Mouse (Mus musculus): ENCODE results near the gene Slx4.
"Not testable (repeated sequence)": the region's sequence is repeated elsewhere in the genome, so short reads cannot be mapped to it uniquely, and the experiment has no call there.

Gene Slx4

GRCm38 (mm10) chr16:4012882-4013570 lies 9.5 kb upstream of the Slx4 start:
- DNase-seq (ENCODE audit: low spot score in 2 of 2) = no peak

GRCm38 (mm10) chr16:3988410-3988809 lies 15.2 kb downstream of the Slx4 start:
- DNase-seq (ENCODE audit: low spot score in 2 of 2) = no peak

- no peak for DNase-seq (ENCODE audit: low spot score in 2 of 2)
These were observed 20.3 kb downstream of the Slx4 start for GRCm38 (mm10) chr16:3983146-3983700.

GRCm38 (mm10) chr16:3982173-3982572 lies 21.4 kb downstream of the Slx4 start:
- no peak for DNase-seq (ENCODE audit: low spot score in 2 of 2)

DNA sequence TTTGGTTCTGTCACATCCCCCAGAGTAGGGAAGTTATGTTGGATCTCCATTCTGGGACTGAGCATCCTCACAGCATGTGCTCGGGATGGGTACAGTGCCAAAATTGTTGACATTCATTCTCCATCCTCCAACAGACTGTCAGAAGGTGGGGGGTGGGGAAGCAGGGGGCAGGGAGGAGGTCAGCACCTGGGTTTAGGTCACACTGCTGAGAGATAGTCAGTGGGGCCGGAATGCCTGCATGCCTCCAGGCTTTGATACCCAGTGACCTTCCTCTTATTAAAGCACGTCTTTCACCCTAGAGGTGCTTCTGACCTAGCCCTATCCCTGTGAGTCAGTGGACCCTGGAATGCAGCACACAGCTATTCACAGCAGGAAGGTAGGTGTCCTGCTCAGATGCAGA lies 26.9 kb downstream of the Slx4 start:
- DNase-seq (ENCODE audit: low spot score in 2 of 2) = no peak

- DNase-seq (ENCODE audit: low spot score in 2 of 2) = no peak
These were observed 27.3 kb downstream of the Slx4 start, which contains the start of gene Nlrc3 for GRCm38 (mm10) chr16:3976251-3976671. Nlrc3 (minus strand) TSS chr16:3976632.

GRCm38 (mm10) chr16:3975658-3976057 lies 27.9 kb downstream of the Slx4 start:
- DNase-seq (ENCODE audit: low spot score in 2 of 2) = no peak

- not testable (repeated sequence) for DNase-seq (ENCODE audit: low spot score in 2 of 2)
These were observed 29.1 kb downstream of the Slx4 start for GRCm38 (mm10) chr16:3974456-3974855.

GRCm38 (mm10) chr16:3965534-3965933 lies 38.0 kb downstream of the Slx4 start:
- no peak for DNase-seq (ENCODE audit: low spot score in 2 of 2)

GRCm38 (mm10) chr16:3964990-3965389 lies 38.6 kb downstream of the Slx4 start:
- no peak for DNase-seq (ENCODE audit: low spot score in 2 of 2)

GRCm38 (mm10) chr16:3959261-3959660 lies 44.3 kb downstream of the Slx4 start:
- no peak for DNase-seq (ENCODE audit: low spot score in 2 of 2)

- DNase-seq (ENCODE audit: low spot score in 2 of 2) = no peak
These were observed 47.2 kb downstream of the Slx4 start for GRCm38 (mm10) chr16:3956369-3956768.

DNA sequence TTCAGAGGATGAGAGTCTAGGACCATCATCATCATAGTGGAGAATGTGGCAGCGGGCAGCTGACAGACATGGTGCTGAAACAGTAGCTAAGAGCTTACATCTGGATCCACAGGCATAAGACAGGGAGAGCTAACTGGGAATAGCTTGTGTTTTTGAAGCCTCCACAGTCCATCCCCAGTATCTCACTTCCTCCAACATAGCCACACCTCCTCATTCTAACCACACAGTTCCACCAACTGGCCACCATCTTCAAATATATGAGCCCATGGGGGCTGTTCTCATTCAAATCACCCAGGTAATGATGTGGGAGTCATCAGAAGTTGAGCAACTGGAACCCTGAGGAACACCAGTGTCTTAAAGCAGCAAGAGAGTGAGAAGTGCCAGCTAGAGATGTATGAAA lies 52.4 kb downstream of the Slx4 start:
- no peak for DNase-seq (ENCODE audit: low spot score in 2 of 2)

DNA sequence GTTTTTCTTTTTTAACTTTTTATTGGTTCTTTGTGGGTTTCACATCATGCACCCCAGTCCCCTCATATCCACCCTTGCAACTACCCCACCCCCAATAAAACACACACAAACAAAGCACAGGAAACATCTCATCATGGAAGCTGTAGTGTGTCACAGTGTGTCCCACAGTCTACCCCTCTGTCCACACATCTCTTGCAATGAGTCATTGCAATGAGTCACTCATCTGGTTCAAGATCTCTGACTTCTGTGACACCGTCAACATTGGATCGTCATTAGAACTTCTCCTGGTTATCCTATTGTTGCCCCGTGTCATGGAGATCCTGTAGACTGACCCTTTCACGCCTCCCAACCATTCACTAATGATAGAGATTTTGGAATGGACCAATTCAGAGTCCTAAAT lies 68.9 kb downstream of the Slx4 start:
- no peak for DNase-seq (ENCODE audit: low spot score in 2 of 2)

- no peak for DNase-seq (ENCODE audit: low spot score in 2 of 2)
These were observed 69.5 kb downstream of the Slx4 start for GRCm38 (mm10) chr16:3934091-3934490.

DNA sequence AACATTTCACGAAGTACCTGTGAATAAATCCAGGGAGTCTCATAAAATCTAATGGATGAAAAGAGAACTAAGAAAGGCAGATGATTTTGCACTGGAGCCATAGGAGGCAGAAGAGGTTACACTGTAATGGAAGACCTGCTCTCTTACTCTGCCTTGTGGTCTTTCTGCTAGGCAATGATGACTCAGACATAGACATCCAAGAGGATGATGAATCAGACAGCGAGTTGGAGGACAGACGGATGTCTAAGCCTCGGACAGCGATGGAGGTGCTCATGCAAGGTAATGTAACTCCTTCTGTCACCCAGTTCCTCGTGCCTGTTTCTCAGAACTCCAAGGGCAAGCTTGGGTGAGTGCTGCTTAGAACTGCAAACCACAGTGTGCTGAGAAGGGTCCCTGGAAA lies 70.0 kb downstream of the Slx4 start:
- no peak for DNase-seq (ENCODE audit: low spot score in 2 of 2)

GRCm38 (mm10) chr16:3929151-3929550 lies 74.4 kb downstream of the Slx4 start:
- DNase-seq (ENCODE audit: low spot score in 2 of 2) = no peak
